Mouse (Mus musculus) bone marrow, adult 2 months (tissue): ENCODE data around the gene Ipo13. TPM values are rescaled to one million over a fixed set of nuclear protein-coding genes. Genes with fewer than 3 reads are reported as not detected.
A peak's percentile ranks its signal among the peaks of the same experiment; 100 is the strongest.

Experiments used
- H3K27ac ChIP-seq: fragments of 200-500 bp; 2 replicates; pipeline ENCODE4 v1.5.1; 2012; ENCODE audit warnings: low read depth, mild to moderate bottlenecking, control low read depth, inconsistent platforms, low read length; ENCODE audit not compliant: control insufficient read depth, poor library complexity, insufficient read depth
- H3K4me1 ChIP-seq: fragments of 200-500 bp; 2 replicates; pipeline ENCODE4 v1.6.1; 2011; ENCODE audit warnings: low read length; ENCODE audit not compliant: control insufficient read depth, insufficient read depth
- H3K4me3 ChIP-seq: fragments of 200-500 bp; replicated peaks from 2 replicates; pipeline ENCODE3; 2011; ENCODE audit warnings: mild to moderate bottlenecking, low read depth, low read length, control low read depth; ENCODE audit not compliant: control insufficient read depth
- CTCF ChIP-seq: fragments of 200-500 bp; IDR thresholded peaks from 2 replicates; pipeline ENCODE4 v1.5.1; 2011; ENCODE audit warnings: low read length, control low read depth; ENCODE audit not compliant: control insufficient read depth, insufficient read depth
- POLR2A ChIP-seq: fragments of 200-500 bp; IDR thresholded peaks from 2 replicates; pipeline ENCODE4 v1.6.1; 2011; ENCODE audit warnings: low read depth, mild to moderate bottlenecking, control low read depth, low read length, borderline replicate concordance; ENCODE audit not compliant: control insufficient read depth
- WGBS: fragments of 180-500 bp; shearing (Covaris S2); methylation state at CpG from one replicate; pipeline ENCODE4 v1.1.7; 2018; 5-methylcytosine and 5-hydroxymethylcytosine counted together
- polyA plus RNA-seq: library from polyadenylated mRNA; stranded (reverse); fragments of >200 nt; gene quantifications from 2 replicates; pipeline ENCODE4 v1.2.4, GENCODE M21; 2011; ENCODE audit warnings: low replicate concordance; ENCODE audit not compliant: missing spikeins, insufficient read depth, insufficient read length

Ipo13 gene
- polyA plus RNA-seq, 1 experiment, result 93.1 TPM

- TF ChIP-seq CTCF (no peak), POLR2A (no peak)
Observed at GRCm38 (mm10) chr4:117870437-117870836, 44.4 kb downstream of the Ipo13 start.

GRCm38 (mm10) chr4:117869317-117869716, 45.5 kb downstream of the Ipo13 start:
- Histone ChIP-seq H3K4me1 (no peaks in the 10 kb centered on the region; the same call in 1 of the 2 replicates), H3K27ac (no peak overlapping the region), H3K4me3 (no peak overlapping the region)
- TF ChIP-seq CTCF, result no peak
- TF ChIP-seq POLR2A, result no peak
- WGBS, result 83% methylated on average over 9 of the region's 9 CpGs

More at GRCm38 (mm10) chr4:117870437-117870836, 44.4 kb downstream of the Ipo13 start:
- no peaks in the 10 kb centered on the region; the same call in 1 of the 2 replicates for H3K4me1 ChIP-seq
- H3K4me3 ChIP-seq, result no peak overlapping the region
- H3K27ac ChIP-seq, result no peak overlapping the region
- 60% methylated on average over 1 of the region's 1 CpGs for WGBS

GRCm38 (mm10) chr4:117867823-117868222, 47.0 kb downstream of the Ipo13 start:
- 16% methylated on average over 24 of the region's 24 CpGs for WGBS
- H3K4me3 ChIP-seq, result no peak overlapping the region
- no peak overlapping the region for H3K27ac ChIP-seq
- no peaks in the 10 kb centered on the region; the same call in 1 of the 2 replicates for H3K4me1 ChIP-seq
- TF ChIP-seq POLR2A (no peak), CTCF (peak; percentile 66)

GRCm38 (mm10) chr4:117867000-117867399, 47.8 kb downstream of the Ipo13 start:
- no peak overlapping the region for H3K4me3 ChIP-seq

GRCm38 (mm10) chr4:117866083-117866482, 48.7 kb downstream of the Ipo13 start:
- no peaks in the 10 kb centered on the region; the same call in 1 of the 2 replicates for H3K4me1 ChIP-seq
- H3K4me3 ChIP-seq, result no peak overlapping the region
- no peak overlapping the region for H3K27ac ChIP-seq
- TF ChIP-seq POLR2A (no peak), CTCF (no peak)
- whole genome bisulfite sequencing, result 40% methylated on average over 9 of the region's 9 CpGs

More at GRCm38 (mm10) chr4:117867000-117867399, 47.8 kb downstream of the Ipo13 start:
- 21% methylated on average over 6 of the region's 6 CpGs for WGBS
- Histone ChIP-seq H3K27ac (no peak overlapping the region), H3K4me1 (no peaks in the 10 kb centered on the region; the same call in 1 of the 2 replicates)
- TF ChIP-seq POLR2A (no peak), CTCF (no peak)

GRCm38 (mm10) chr4:117862823-117863222, 52.0 kb downstream of the Ipo13 start:
- no peaks in the 10 kb centered on the region; the same call in 1 of the 2 replicates for H3K4me1 ChIP-seq
- no peak overlapping the region for H3K4me3 ChIP-seq
- TF ChIP-seq CTCF (no peak), POLR2A (no peak)
- H3K27ac ChIP-seq, result no peak overlapping the region
- WGBS, result 71% methylated on average over 4 of the region's 4 CpGs

GRCm38 (mm10) chr4:117860570-117860969, 54.2 kb downstream of the Ipo13 start:
- Histone ChIP-seq H3K27ac (no peak overlapping the region), H3K4me1 (no peaks in the 10 kb centered on the region; the same call in 1 of the 2 replicates), H3K4me3 (no peak overlapping the region)
- 87% methylated on average over 9 of the region's 9 CpGs for WGBS
- no peak for TF ChIP-seq CTCF
- no peak for TF ChIP-seq POLR2A

- no peak overlapping the region for H3K27ac ChIP-seq
- no peaks in the 10 kb centered on the region; the same call in 1 of the 2 replicates for H3K4me1 ChIP-seq
- 75% methylated on average over 3 of the region's 3 CpGs for WGBS
- peak; percentile 61 for TF ChIP-seq CTCF
- TF ChIP-seq POLR2A, result no peak
- no peak overlapping the region for H3K4me3 ChIP-seq
Observed at GRCm38 (mm10) chr4:117858794-117859193, 56.0 kb downstream of the Ipo13 start.

GRCm38 (mm10) chr4:117855146-117855545, 59.7 kb downstream of the Ipo13 start:
- TF ChIP-seq CTCF (no peak), POLR2A (no peak)
- Histone ChIP-seq H3K4me1 (no peaks in the 10 kb centered on the region), H3K27ac (no peak overlapping the region), H3K4me3 (no peak overlapping the region)
- 92% methylated on average over 9 of the region's 9 CpGs for WGBS
